19 mouse cellular contexts compared by ENCODE assay signal in genomic region chr19:27223046-27223445, GRCm38 (mm10). TPM values are rescaled to one million over a fixed set of nuclear protein-coding genes. Genes with fewer than 3 reads are reported as not detected.
DNase-seq lines count a peak whose midpoint lies in the region; ATAC-seq and TF ChIP-seq lines count a peak whose summit lies in the region.
"Had no signal": no experiment of that assay in that cellular context is flagged by ENCODE, and none has a peak within 500 bp of the region (broad histone marks: within the 10 kb centered on the region; RNA-seq: fewer than 3 reads in every experiment).

No protein-coding gene starts in this region.

- ATAC-seq in kidney, postnatal 0 days (replicated peaks; ENCODE audit: low FRiP score, low read depth) = no peak
- ATAC-seq: forebrain, embryonic 14.5 days; inflammation-experienced regulatory T-cells, adult 6 months had no signal

- 77% methylated on average over 6 of the region's 6 CpGs for WGBS in kidney, postnatal 0 days

- H3K4me2 ChIP-seq in kidney, postnatal 0 days (ENCODE audit: low read length) = no peak overlapping the region
- H3K4me2 ChIP-seq: limb, embryonic 12.5 days; midbrain, embryonic 12.5 days; neural tube, embryonic 15.5 days had no signal

- no peak overlapping the region for H3K4me3 ChIP-seq in kidney, postnatal 0 days (replicated peaks; ENCODE audit: low read depth, low read length)
- H3K4me3 ChIP-seq: hindbrain, embryonic 10.5 days; left cerebral cortex, adult 2 months; limb, embryonic 12.5 days; midbrain, embryonic 12.5 days; neural tube, embryonic 15.5 days had no signal

- DNase-seq in adrenal gland, postnatal 14 days = peak; percentile 27
- DNase-seq in adrenal gland, adult 2 months = no peak
- no peak for DNase-seq in kidney, postnatal 0 days (ENCODE audit: low spot score)
- DNase-seq in kidney, postnatal 36 days = no peak
- peak; percentile 62 to 68 for DNase-seq in cerebellum, postnatal 14 days
- peak; percentile 78 for DNase-seq in skeletal muscle tissue, adult 2 months (ENCODE audit: low read depth, low spot score)
- no peak for DNase-seq in thymus, postnatal 10 days (ENCODE audit: low spot score in 2 of 2)
- no peak for DNase-seq in yolk sac, embryonic 10.5 days (ENCODE audit: low spot score)
- DNase-seq: lung, postnatal 10 days; thymus, adult 2 months had no signal

- H3K9ac ChIP-seq in kidney, postnatal 0 days (ENCODE audit: low read depth, low read length) = no peak overlapping the region
- H3K9ac ChIP-seq: limb, embryonic 12.5 days; liver, embryonic 14.5 days; midbrain, embryonic 12.5 days; neural tube, embryonic 15.5 days had no signal

- no peaks in the 10 kb centered on the region for H3K9me3 ChIP-seq in kidney, postnatal 0 days (replicated peaks; ENCODE audit: low read length)
- H3K9me3 ChIP-seq: hindbrain, embryonic 10.5 days; limb, embryonic 12.5 days; midbrain, embryonic 12.5 days; neural tube, embryonic 15.5 days had no signal

- TF ChIP-seq CTCF in kidney, postnatal 0 days (IDR thresholded peaks at IDR 0.05; ENCODE audit: low read depth) = no peak

- H3K27me3 ChIP-seq in kidney, postnatal 0 days (ENCODE audit: insufficient read depth, low read length) = no peaks in the 10 kb centered on the region
- H3K27me3 ChIP-seq: CH12.LX; midbrain, embryonic 12.5 days; neural tube, embryonic 15.5 days had no signal

- H3K27ac ChIP-seq in kidney, postnatal 0 days = 0 out of 2 replicates have a peak overlapping the region, but pooled peaks have one; percentile 10
- H3K27ac ChIP-seq: hindbrain, embryonic 10.5 days; left cerebral cortex, adult 2 months; limb, embryonic 12.5 days; liver, embryonic 14.5 days; midbrain, embryonic 12.5 days; neural tube, embryonic 15.5 days had no signal

- peaks cover 5% of the 10 kb centered on the region; the same call in 1 of the 2 replicates for H3K4me1 ChIP-seq in kidney, postnatal 0 days (replicated peaks; ENCODE audit: insufficient read depth, low read length)

- H3K36me3 ChIP-seq in kidney, postnatal 0 days (ENCODE audit: insufficient read depth, low read length) = no peaks in the 10 kb centered on the region
- H3K36me3 ChIP-seq: hindbrain, embryonic 10.5 days; limb, embryonic 12.5 days; midbrain, embryonic 12.5 days; neural tube, embryonic 15.5 days had no signal

RNA-seq across cellular contexts. Expression of gene Vldlr, which starts 6.8 kb away (rescaled TPM):
- total RNA-seq in adrenal gland, postnatal 14 days (2021) = 46.5 and 53.1 TPM in 2 replicates
- total RNA-seq in adrenal gland, adult 2 months (2021) = 10 to 100 TPM; 18.5 to 35.4 TPM
- polyA plus RNA-seq in adrenal gland, adult 2 months (2012; rRNA removed) = 38.0 and 41.0 TPM in 2 replicates
- 41.8 and 42.2 TPM in 2 replicates for polyA plus RNA-seq in kidney, postnatal 0 days (2015; fragmentation: Nextera tagmentation; extraction: Ambion mirVana)
- total RNA-seq: CH12.LX had no signal

Comparison
In these comparisons a context has a peak if more than half of its experiments do, and no peak if none do; other contexts are left out.
1. DNase-seq: peak in adrenal gland, postnatal 14 days (single experiment), cerebellum, postnatal 14 days (2 of 2) and skeletal muscle tissue, adult 2 months (single experiment); none in adrenal gland, adult 2 months (single experiment), kidney, postnatal 0 days (single experiment), kidney, postnatal 36 days (0 of 2), thymus, postnatal 10 days (0 of 2) and yolk sac, embryonic 10.5 days (single experiment).